Mouse (Mus musculus) CD4-positive helper T cell, adult 2 months (primary cell): ENCODE results near the gene Fchsd2.

ENCODE experiments used
- DNase-seq: peaks from one replicate; pipeline ENCODE4 v3.0.0-alpha.2; 2012; ENCODE audit warnings: low read depth, missing footprints, low spot score

Gene Fchsd2

GRCm38 (mm10) chr7:101287820-101288219 is 195.2 kb downstream of the Fchsd2 start:
- no peak for DNase-seq

- DNase-seq: peak; percentile 34
Measured at GRCm38 (mm10) chr7:101288436-101288835, 195.8 kb downstream of the Fchsd2 start.

GRCm38 (mm10) chr7:101290401-101290800 is 197.7 kb downstream of the Fchsd2 start:
- DNase-seq: no peak

- no peak for DNase-seq
Measured at GRCm38 (mm10) chr7:101291211-101291610, 198.5 kb downstream of the Fchsd2 start.

GRCm38 (mm10) chr7:101291641-101292040 is 199.0 kb downstream of the Fchsd2 start:
- no peak for DNase-seq

- no peak for DNase-seq
Measured at GRCm38 (mm10) chr7:101292086-101292485, 199.4 kb downstream of the Fchsd2 start.

GRCm38 (mm10) chr7:101292696-101293095 is 200.0 kb downstream of the Fchsd2 start:
- DNase-seq: no peak

- no peak for DNase-seq
Measured at GRCm38 (mm10) chr7:101293138-101293537, 200.5 kb downstream of the Fchsd2 start.

- DNase-seq: no peak
Measured at GRCm38 (mm10) chr7:101293611-101294010, 200.9 kb downstream of the Fchsd2 start.

GRCm38 (mm10) chr7:101295438-101295837 is 202.8 kb downstream of the Fchsd2 start:
- DNase-seq: no peak

GRCm38 (mm10) chr7:101296252-101297022 is 203.8 kb downstream of the Fchsd2 start:
- DNase-seq: peak; percentile 73

GRCm38 (mm10) chr7:101297023-101297405 is 204.4 kb downstream of the Fchsd2 start:
- no peak for DNase-seq

- peak; percentile 57 for DNase-seq
Measured at GRCm38 (mm10) chr7:101298375-101298774, 205.7 kb downstream of the Fchsd2 start.

- peak; percentile 80 for DNase-seq
Measured at GRCm38 (mm10) chr7:101301361-101301880, 208.8 kb downstream of the Fchsd2 start.

- peak; percentile 98 for DNase-seq
Measured at GRCm38 (mm10) chr7:101301881-101302456, 209.3 kb downstream of the Fchsd2 start, which contains the start of gene Atg16l2. Gene Atg16l2, minus strand, starts transcription at chr7:101302251.

GRCm38 (mm10) chr7:101302691-101303090 is 210.0 kb downstream of the Fchsd2 start:
- no peak for DNase-seq

- DNase-seq: no peak
Measured at GRCm38 (mm10) chr7:101306841-101307240, 214.2 kb downstream of the Fchsd2 start.

GRCm38 (mm10) chr7:101309985-101310326 is 217.3 kb downstream of the Fchsd2 start:
- no peak for DNase-seq

- peak; percentile 99 for DNase-seq
Measured at GRCm38 (mm10) chr7:101310327-101311028, 217.8 kb downstream of the Fchsd2 start.

GRCm38 (mm10) chr7:101311061-101311460 is 218.4 kb downstream of the Fchsd2 start:
- DNase-seq: no peak

GRCm38 (mm10) chr7:101313033-101313432 is 220.4 kb downstream of the Fchsd2 start:
- DNase-seq: no peak

GRCm38 (mm10) chr7:101314396-101314795 is 221.7 kb downstream of the Fchsd2 start:
- no peak for DNase-seq
